Mouse (Mus musculus) lung, postnatal 14 days (tissue): ENCODE measurements at regions not wholly inside any gene's neighbourhood (a gene's known extent, or its start where the extent isn't known, plus 50 kb on each side); places are given as distances from the start of the nearest gene placed in this dataset.

ENCODE experiments used
- DNase-seq: peaks from one replicate; pipeline ENCODE4 v3.0.0; 2021

DNA sequence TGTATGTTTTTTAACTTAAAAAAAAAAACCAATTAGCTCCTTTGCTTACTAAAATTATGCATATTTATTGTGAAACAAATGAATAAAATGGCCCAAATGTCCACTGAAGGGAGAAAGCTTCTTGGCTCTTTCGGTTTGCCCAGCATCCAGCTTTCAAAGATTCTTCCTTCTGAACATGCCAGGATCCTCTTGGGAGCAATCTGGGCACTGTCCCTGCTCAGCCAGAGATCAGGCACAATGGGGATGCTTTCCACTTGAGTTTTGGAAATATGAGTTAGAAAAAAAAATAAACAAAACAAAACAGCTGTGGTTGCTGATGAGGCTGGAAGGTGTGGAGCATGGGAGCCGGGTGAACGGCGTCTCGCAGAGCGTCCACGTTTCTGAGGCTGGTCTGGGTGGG lies 180.3 kb upstream of the Foxn2 start:
- DNase-seq = no peak

DNA sequence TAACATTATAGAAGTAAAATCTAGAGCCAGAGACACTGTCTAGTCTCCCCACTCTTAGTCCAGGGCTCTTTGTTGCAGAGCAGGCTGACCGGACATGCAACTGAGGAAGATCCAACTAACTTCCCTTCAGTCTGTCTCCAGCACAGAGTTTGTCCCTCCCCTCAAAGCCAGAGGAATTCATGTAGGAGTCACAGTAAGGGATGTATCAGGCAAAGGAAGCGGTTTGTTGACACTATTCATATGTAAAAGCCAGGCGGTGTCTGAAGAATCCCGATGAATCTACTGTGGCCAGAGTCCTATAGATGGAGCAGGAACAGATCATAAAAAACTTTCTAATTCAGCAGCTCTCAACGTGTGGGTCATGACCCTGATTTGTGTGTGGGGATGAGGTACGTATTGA lies 179.7 kb upstream of the Foxn2 start:
- DNase-seq = no peak

DNA sequence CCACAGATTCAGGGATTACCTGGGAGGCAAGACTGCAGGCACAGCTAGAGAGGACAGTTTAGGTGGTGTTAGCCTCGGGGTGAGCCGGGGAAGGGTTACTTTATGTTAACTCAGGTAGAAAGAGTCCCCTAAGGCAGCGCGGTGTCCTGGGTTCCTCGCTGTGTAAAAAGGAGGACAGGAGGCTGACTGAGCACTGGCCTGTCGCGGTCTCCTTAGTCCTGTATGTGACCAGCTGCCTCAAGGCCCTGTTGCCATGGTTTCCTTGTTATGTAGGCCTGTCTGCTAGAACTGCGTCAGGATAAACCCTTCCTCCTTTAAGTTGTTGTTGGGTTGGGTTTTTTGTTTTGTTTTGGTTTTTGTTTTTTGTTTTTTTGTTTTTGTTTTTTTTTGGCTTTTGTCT lies 179.0 kb upstream of the Foxn2 start:
- DNase-seq = no peak

DNA sequence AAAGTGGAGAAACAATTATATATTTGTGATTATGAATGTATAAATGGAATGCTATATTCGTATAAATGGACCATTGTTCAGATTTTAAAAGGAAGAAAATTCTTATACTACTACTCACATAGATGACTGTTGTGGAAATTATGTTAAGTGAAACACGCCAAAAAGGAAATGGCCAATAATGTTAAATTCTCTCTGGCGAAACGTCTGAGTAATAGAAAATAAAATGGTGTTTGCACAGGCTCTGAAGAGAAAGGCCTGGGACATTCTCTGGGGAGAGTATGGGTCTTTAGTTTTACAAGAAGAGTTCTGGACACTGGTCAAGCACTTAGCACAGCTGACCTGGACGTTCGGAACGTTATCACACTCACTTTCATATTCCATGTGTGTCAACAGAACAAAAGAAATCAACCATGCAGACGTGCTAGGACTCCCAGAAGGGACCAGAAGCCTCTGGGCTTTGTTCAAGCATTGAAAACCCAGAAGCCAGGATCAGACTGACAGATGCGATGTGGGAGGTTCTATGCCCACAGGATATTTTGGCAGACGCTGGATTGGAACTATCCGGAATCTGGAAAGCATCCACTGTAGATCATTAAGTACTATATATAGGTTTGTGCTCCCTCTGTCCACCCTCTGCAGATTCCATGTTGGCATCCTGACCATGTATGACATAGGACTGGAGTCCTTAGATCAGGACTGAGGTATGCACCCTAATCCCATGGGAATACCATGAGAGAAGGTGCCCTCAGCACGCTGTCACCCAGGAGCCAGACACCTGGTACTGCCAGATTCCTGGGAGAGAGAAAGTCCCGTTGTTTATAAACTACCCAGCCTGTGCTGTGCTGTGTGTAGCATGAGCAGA lies 178.0 kb upstream of the Foxn2 start:
- DNase-seq = no peak

DNA sequence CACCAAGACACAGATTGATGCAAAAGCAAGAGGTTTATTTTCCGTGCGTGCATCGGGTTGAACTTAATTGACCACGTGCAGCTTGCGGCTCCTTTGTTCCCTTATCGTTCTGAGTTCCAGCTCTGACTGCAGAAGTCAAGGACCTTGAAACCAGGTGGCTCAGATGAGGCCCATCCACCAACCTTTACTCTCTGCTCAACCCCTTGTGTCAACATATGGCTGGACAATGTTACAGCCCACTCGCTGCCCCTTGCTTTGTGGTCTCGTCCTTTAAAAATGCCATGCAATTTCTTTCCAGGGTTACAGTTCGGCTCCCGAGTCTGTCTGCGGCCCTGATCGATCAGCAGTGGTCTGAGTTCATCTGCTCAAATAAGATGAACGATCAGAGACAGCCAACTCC lies 175.2 kb upstream of the Foxn2 start:
- DNase-seq = no peak

DNA sequence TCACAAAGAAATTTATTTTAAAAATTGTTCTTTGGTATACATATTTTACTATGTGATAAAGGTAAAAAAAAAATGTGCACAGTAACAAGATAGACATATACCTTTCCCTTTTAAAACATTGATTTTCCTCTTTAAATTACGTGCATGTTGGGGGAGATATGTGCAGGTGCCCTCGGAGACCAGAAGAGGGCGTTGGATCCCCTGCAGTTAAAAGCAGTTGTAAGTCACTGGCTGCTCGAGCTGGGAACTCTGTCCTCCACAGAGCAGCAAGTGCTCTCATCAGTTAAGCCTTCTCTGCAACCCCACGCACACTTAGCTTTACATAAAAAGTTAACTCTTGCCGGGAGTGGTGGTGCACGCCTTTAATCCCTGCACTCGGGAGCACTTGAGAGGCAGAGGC lies 172.3 kb upstream of the Foxn2 start:
- no peak for DNase-seq

DNA sequence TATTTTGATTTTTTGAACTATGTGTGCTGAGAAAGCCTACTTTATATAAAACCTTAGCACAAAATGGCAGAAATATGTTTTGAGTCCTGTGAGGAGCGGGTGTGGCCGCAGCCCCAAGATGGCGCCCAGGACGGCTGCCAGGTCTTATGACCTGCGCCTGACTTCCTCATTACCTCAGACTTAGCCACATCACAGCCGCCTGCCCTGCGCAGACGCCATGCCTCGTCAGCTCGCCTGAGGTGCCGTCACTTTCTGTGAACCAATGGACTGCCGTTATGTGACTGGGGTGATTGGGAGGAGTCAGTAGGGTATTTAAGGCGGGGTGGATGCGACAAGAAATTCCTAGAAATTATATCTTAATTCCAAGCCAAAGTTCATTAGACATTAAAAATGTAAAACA lies 171.7 kb upstream of the Foxn2 start:
- no peak for DNase-seq

DNA sequence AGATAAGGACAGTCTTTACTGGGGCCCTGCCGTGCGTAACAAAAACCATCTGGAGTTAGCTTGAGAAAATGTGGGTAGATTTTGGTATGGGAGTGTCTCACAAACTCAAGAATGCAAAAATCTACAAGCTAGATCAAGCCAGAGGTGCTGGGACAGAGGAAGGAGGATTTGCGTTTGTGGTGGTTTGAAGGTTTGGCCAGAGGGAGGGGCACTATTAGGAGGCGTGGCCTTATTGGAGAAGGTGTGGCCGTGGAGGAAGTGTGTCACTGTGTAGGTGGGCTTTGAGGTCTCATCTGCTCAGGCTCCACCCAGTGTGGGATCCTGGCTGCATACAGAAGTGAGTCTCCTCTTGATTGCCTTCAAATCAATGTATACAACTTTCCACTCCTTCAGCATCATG lies 169.6 kb upstream of the Foxn2 start:
- no peak for DNase-seq

DNA sequence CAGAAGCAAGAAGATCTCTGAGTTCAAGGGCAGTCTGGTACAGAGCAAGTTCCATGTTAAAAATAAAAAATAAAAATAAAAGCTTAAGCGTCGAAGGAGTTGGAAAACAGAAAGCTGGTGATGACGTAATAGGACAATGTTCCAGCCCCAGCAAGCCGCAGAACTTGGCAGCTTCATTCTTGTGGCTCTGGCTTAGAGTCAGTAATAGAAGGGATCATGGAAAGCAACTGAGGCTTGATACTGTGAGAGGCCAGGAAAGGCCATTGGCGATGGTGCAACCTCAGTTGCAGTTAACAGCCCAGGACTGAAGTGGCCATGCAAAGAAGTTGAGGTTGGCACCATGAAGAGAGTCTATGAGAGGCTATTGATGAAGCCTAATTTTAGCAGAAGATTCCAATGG lies 168.3 kb upstream of the Foxn2 start:
- no peak for DNase-seq

DNA sequence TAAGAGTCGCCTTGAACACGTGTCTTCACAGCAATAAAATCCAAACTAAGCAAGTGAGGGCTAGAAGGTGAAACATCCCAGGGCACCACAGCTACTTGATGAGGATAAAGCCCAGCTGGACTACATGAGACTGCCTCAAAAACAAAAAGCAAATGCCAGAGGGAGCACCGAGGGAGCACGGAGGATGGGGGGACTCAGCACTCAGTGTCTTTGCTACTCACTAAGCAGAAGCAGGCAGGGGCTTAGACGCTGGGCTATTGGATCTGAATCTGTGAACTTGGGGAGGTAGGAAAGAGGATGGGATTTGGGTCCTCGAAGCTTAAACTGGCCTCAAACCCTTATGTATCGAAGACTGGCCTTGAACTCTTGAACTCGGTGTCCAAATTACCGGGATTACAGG lies 167.0 kb upstream of the Foxn2 start:
- no peak for DNase-seq

DNA sequence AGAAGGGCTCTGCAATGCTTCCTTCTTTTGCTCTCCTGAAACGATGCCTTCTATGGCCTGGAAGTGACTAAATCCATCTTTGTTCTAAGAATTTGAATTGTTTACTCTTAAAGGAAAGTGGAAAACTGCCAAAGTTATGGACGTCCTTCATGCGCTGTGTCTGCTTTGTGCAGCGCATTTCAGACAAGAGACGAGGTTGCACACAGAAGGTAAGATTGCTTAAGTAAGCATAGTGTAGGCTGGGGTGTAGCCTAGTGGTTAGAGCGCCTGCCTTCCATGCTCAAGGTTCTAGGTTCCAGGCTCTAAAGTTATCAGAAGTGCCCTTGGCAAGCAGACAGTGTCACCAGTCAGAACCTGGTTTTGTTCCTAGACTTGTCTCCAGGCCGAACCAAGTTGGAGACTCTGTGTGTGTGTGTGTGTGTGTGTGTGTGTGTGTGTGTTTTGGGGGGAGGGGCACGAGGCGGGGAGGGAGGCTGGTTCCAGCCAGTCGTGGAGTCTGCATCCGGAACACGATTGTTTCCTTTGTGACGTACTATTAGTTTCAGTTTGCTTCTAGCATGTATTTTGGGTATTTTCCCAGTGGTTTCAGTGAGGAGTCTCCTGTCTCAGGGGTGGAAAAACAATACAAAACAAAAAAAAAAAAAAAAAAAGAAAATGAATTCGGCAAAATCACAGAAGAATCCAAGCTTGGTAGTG lies 166.4 kb upstream of the Foxn2 start:
- peak; percentile 58 for DNase-seq

DNA sequence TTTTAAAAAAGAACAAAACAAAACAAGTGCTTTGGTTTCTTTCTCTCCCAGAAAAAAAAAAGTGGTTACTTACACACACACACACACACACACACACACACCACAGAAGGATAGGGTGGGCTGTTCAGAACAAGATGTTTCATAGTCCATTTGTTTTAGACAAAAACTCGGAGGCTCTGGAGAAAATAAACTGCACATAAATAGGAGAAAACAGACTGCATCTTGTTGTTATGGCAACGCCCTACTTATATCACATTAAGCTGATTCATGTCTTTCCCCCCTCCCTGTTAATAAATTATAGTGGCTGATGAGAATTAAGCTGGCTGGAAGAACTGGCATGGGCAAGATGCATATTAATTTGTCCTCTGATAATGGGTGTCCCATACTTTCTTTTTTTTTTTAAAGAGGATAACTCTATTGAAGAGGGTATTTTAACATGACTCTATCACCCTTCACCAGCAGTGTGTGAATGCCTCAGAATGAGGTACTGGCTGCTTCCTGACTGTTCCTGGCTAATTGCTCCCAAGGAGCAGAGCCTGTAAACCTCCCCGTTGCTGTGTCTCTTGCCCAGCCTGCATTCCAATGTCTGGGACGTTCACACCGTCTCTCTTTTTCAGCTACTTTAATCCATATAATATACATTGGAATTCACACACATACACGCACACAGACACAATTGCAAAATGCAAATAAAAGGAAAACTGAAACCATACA lies 165.6 kb upstream of the Foxn2 start:
- no peak for DNase-seq

DNA sequence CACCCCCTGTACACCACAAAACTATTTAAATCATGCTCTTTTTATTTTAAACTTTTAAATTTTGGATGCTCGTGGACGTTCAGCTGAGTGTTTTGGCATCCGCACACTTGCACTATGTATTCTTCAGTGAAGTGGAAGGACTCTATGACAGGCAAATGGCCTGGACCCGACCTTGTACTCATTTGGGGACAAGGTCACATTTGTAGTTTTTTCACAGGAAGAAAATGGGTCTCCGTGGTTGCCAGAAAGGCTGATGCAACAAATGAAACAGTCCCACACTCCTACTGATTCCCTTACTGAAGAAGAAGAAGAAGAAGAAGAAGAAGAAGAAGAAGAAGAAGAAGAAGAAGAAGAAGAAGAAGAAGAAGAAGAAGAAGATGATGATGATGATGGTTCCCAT lies 160.9 kb upstream of the Foxn2 start:
- no peak for DNase-seq

DNA sequence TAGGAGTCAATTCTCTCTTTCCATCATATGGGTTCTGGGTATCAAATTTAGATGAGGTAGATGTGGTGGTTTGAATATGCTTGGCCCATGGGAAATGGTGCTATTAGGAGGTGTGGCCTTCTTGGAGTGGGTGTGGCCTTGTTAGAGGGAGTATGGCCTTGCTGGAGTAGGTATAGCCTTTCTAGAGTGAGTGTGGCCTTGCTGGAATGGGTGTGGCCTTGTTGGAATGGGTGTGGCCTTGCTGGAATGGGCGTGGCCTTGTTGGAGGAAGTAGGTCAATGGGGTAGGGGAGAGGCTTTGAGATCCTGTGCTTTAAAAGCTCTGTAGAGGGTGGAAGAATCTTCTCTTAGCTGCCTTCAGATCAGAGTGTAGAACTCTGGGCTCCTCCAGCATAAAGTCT lies 157.8 kb upstream of the Foxn2 start:
- DNase-seq = no peak

DNA sequence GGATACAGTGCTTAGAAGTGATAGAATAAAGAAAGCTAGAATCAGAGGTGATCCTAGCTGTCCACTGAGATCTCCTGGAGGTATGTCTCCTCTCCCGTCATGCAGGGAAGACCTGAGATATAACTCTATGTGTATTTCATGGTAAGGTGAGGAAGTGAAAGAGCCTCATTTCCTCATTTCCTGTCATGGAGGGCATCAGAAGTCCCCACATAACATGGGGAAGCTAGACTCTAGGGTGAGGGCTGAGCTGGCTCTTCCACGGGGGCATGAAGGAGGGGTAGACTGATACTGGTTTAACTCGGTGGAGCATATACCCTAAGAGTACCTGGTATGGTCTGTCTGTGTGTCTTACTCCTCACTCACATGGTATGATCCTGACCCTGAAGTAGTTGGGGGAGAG lies 156.0 kb upstream of the Foxn2 start:
- no peak for DNase-seq

DNA sequence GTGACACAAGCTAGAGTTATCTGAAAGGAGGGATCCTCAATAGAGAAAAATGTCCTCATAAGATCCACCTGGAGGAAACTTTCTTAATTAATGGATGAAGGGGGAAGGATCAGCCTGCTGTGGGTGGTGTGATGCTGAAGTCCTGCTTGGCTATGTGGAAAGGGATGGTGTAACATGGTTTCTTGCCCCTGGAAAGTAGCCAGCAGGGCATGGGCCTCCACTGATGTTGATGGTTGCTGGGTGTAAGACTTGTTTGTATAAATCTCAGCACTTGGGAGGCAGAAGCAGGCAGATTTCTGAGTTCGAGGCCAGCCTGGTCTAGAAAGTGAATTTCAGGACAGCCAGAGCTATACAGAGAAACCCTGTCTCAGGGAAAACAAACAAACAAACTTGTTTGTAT lies 152.7 kb upstream of the Foxn2 start:
- no peak for DNase-seq

DNA sequence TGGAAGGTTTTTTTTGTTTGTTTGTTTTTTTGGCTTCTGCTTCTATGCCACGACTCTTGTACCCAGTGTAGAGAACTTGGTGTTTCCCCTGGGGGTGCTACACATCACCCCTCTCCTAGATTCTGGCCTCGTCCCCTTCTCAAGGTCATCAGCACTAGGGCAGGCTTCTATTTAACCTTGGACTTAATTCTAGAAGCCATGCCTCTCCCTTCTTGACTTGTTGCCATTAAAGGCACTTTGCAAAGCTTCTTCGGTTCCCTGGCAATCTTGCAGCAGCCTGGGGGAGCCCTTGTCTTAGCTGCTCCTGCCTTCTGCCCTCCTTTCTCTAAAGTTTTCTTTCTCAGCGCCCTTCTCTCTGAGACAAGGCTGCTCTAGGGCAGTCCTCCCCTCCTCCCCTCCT lies 143.0 kb upstream of the Foxn2 start:
- peak; percentile 21 for DNase-seq

DNA sequence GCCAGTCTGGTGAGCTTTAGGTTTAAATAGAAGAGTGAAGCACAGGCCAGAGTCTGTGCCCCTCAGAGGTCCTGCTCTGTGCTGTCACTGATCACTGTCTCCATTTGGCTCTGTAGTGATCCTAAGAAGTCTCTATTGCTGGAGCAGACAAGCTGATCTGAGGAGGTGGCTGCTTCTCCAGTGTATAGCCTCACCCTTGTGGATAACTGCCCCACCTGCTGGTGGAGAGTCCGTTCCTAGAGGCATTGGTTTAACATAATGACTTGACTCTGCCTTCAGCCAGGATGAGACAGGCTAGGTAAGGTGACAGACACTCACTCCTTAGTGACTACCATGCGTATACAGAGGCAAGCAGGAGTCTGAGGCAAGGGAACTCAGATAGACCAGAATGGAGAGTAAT lies 136.5 kb upstream of the Foxn2 start:
- peak; percentile 65 for DNase-seq

DNA sequence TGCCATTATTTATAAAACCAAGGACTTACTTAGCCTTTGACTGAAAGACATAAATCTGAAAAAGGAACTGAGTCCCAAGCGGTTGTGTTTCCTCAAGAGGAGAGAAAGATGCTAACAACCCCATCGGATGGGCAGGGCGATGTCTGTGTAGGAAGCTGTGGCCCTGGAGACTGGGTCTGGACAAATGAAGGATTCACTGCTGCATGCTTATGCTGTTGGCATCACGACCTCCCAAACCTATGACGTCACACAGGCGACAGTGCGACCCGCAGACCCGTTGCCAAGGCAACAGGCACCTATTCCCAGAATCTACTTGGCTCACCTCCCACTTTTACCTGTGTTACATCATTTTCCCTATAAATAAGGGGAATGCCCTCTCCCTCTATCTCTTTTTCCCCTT lies 135.3 kb upstream of the Foxn2 start:
- DNase-seq = no peak

DNA sequence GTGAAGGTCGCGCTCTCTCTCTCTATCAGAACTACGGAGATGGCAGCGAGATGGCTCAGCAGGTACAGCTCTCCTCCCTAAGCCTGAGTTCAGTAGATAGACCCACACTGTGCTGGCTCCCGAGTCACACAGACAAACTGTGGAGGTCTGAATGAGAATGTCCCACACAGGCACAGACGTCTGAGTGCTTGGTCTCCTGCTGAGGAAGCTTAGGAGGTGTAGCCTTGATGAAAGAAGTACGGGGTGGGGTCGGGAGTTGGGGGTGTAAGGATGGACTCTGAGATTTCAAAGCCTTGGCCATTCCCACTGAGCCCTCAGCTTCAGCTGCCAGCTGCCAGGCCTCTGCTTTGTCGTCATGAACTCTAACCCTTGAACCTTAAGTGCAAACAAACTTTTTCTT lies 134.2 kb upstream of the Foxn2 start:
- DNase-seq = no peak

DNA sequence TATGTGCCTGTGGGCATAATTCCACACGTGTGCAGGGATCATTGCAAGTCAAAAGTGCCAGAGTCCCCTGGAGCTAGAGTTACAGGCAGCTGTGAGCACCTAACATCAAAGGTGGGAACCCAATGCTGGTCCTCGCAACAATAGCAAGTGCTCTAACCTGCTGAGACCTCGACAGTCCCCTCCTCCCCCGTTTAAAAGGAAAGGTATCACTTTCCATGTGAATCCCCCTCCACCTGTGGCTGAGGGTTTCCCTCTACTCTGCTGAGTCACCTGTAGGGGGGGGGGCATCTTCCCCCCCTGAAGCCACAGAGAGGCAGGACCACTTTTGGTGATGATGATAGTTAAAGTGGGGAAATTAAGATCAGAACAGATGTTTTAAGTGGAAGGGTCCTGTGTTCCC lies 133.4 kb upstream of the Foxn2 start:
- DNase-seq = no peak

DNA sequence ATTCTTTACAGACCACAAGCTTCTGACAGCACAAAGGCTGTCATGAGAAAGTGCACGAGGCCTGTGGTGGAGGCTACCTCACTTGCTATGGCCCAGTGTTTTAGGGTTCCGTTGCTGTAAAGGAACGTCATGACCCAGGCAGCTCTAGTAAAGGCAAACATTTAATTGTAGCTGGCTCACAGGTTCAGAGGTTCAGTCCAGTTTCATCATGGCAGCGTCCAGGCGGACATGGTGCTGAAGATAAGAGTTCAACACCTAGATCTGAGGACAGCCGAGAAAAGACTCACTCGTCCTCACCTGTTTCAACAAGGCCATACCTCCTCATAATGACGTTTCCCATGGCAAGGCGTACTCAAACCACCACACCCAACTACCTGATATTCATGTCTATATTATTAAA lies 132.7 kb upstream of the Foxn2 start:
- no peak for DNase-seq

DNA sequence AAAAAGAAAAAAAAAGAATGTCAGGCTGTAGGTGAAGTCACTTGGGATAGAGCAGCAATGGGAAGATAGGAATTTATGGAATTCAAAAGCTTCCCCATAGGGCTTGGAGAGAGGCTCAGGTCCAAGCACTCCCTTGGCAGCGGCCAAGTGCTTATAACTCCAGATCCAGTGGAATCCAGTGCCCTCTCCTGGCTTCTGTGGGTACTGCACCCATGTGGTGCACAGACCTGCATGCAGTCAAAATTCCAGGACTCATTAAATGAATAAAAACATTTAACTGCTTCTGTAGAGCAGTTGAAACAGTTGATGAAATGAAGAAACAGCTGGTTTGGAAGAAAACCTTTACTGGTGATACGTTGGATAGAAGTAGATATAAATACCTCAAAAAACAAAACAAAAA lies 127.6 kb upstream of the Foxn2 start:
- no peak for DNase-seq
